Mouse (Mus musculus): ENCODE data around the gene Bdkrb2.

DNA sequence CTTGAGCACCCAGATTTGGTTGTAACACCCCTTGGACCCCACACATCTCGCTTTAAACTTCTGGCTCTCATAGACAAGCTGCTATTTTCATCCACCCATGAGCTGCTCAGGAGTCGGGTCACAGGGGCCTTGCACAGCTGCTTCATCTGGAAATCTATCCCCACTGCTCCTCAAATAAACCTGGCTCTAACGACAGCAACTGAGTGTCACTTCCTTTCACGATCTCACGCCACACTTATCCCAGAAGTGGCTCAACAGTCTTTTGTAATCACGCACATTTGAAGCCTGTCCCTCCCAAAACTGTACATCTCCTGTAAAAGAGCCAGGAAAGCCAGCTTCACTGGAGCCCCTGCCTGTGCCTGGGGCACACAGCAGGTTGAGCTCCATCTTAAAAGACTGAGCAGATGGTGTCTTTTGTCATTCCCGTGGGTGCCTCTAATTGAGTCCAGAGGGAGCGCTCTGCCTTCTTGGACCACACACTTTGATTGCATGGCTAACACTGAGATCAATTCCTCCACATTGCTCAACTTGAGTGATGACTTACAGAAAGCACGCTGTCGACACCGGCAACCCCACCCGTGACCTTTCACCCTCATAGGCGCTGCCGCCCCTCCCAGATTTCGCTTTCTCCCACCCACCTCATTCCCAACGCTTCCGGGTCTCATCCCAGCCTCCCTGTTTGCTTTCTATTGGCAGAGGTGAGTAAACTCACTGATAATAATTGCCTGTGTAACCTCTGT is 17.2 kb upstream of the Bdkrb2 start:
- TF ChIP-seq GATA1 (IDR thresholded peaks at IDR 0.05; ENCODE audit: borderline replicate concordance, low read length) (no peak), FLI1 (IDR thresholded peaks at IDR 0.05; ENCODE audit: low read length) (no peak)

Data from megakaryocyte, embryonic 14.5 days (primary cell).